Mouse (Mus musculus): ENCODE measurements at regions not wholly inside any gene's neighbourhood (a gene's known extent, or its start where the extent isn't known, plus 50 kb on each side); places are given as distances from the start of the nearest gene placed in this dataset.

DNA sequence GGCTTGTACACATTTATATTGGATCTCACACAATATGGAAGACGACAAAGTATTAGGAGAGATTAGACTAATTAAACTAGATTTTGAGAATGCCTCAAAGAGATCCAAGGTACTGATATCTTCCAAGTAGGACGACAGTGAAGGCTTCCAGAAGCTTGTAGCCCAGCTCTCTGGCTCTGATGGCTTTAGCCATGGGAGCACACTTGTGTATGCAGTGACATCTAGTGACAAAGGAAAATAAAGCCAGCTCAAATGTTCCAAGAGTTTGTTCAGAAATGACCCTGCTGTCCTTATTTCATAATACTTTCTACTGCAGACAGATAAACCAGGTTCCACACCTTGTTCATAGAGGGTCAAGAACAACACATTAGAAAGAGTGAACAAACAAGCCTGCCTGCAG is 524.0 kb upstream of the Btbd3 start:
- in situ Hi-C loops (cut with MboI; ENCODE audit: low sequenced_read_pairs in 2 of 2, unreplicated experiment in 2 of 2) = no loop called here
- Histone ChIP-seq H3K27ac (ENCODE audit: insufficient read depth, low read depth, low read length, poor library complexity, severe bottlenecking) (no peak overlapping the region), H3K36me3 (ENCODE audit: control insufficient read depth, insufficient read depth, low read length, poor library complexity, severe bottlenecking) (no peaks in the 10 kb centered on the region), H3K4me1 (ENCODE audit: control insufficient read depth in 2 of 2, insufficient read depth in 2 of 2, low read length in 2 of 2, poor library complexity in 1 of 2) (no peaks in the 10 kb centered on the region), H3K9ac (ENCODE audit: insufficient read depth, low read depth, low read length, poor library complexity, severe bottlenecking) (no peak overlapping the region), H3K4me3 (ENCODE audit: insufficient read depth in 1 of 2, low read depth in 1 of 2, low read length in 2 of 2, poor library complexity in 1 of 2, severe bottlenecking in 1 of 2) (no peak overlapping the region), H3K9me3 (ENCODE audit: control insufficient read depth, insufficient read depth, low read depth, low read length) (no peaks in the 10 kb centered on the region)
- TF ChIP-seq CHD2 (IDR thresholded peaks at IDR 0.05; ENCODE audit: low read depth, low read length) (no peak), MAFK (IDR thresholded peaks at IDR 0.05; ENCODE audit: insufficient read depth, low read depth, low read length) (no peak), ZC3H11A (IDR thresholded peaks at IDR 0.05; ENCODE audit: borderline replicate concordance, low read depth, low read length) (0 out of 2 replicates have a peak, but pooled peaks have one; percentile 9)
- DNase-seq (ENCODE audit: low read depth, low spot score) = no peak

GRCm38 (mm10) chr2:137730472-137730931 is 525.9 kb upstream of the Btbd3 start:
- Histone ChIP-seq H3K27ac (ENCODE audit: insufficient read depth, low read depth, low read length, poor library complexity, severe bottlenecking) (no peak overlapping the region), H3K36me3 (ENCODE audit: control insufficient read depth, insufficient read depth, low read length, poor library complexity, severe bottlenecking) (no peaks in the 10 kb centered on the region), H3K9me3 (ENCODE audit: control insufficient read depth, insufficient read depth, low read depth, low read length) (no peaks in the 10 kb centered on the region), H3K9ac (ENCODE audit: insufficient read depth, low read depth, low read length, poor library complexity, severe bottlenecking) (no peak overlapping the region), H3K4me3 (ENCODE audit: insufficient read depth in 1 of 2, low read depth in 1 of 2, low read length in 2 of 2, poor library complexity in 1 of 2, severe bottlenecking in 1 of 2) (no peak overlapping the region), H3K4me1 (ENCODE audit: control insufficient read depth in 2 of 2, insufficient read depth in 2 of 2, low read length in 2 of 2, poor library complexity in 1 of 2) (no peaks in the 10 kb centered on the region)
- DNase-seq (ENCODE audit: low read depth, low spot score) = no peak
- in situ Hi-C loops (cut with MboI; ENCODE audit: low sequenced_read_pairs in 2 of 2, unreplicated experiment in 2 of 2) = no loop called here
- TF ChIP-seq ZC3H11A (IDR thresholded peaks at IDR 0.05; ENCODE audit: borderline replicate concordance, low read depth, low read length) (no peak), MAFK (IDR thresholded peaks at IDR 0.05; ENCODE audit: insufficient read depth, low read depth, low read length) (no peak), ZNF384 (IDR thresholded peaks at IDR 0.05; ENCODE audit: low read depth, low read length) (no peak), CHD2 (IDR thresholded peaks at IDR 0.05; ENCODE audit: low read depth, low read length) (no peak), HCFC1 (IDR thresholded peaks at IDR 0.05; ENCODE audit: borderline replicate concordance, insufficient read depth, low read length) (no peak)

DNA sequence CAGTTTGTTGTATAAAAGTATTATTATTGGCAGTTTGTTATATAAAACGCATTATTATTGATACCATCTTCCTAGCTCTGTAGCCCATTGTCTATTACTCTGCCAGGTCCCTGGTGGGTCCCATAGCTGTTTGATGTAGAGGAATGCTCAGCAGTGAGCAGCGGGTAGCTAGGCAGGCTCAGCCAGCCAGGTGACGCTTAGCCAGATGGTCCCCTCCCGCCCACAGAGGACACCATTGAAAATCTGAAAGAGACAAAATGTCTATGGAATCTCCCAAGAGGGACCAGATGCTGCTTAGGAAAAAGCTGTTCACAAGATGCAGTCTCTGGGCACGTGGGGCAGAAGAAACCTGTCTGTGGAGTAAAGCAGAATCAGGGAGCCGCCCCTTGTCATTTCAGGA is 526.5 kb upstream of the Btbd3 start:
- Histone ChIP-seq H3K36me3 (ENCODE audit: control insufficient read depth, insufficient read depth, low read length, poor library complexity, severe bottlenecking) (no peaks in the 10 kb centered on the region), H3K4me3 (ENCODE audit: insufficient read depth in 1 of 2, low read depth in 1 of 2, low read length in 2 of 2, poor library complexity in 1 of 2, severe bottlenecking in 1 of 2) (no peak overlapping the region), H3K9me3 (ENCODE audit: control insufficient read depth, insufficient read depth, low read depth, low read length) (no peaks in the 10 kb centered on the region), H3K27ac (ENCODE audit: insufficient read depth, low read depth, low read length, poor library complexity, severe bottlenecking) (no peak overlapping the region), H3K9ac (ENCODE audit: insufficient read depth, low read depth, low read length, poor library complexity, severe bottlenecking) (no peak overlapping the region), H3K4me1 (ENCODE audit: control insufficient read depth in 2 of 2, insufficient read depth in 2 of 2, low read length in 2 of 2, poor library complexity in 1 of 2) (no peaks in the 10 kb centered on the region)
- in situ Hi-C loops (cut with MboI; ENCODE audit: low sequenced_read_pairs in 2 of 2, unreplicated experiment in 2 of 2) = no loop called here
- no peak for TF ChIP-seq ZC3H11A (IDR thresholded peaks at IDR 0.05; ENCODE audit: borderline replicate concordance, low read depth, low read length)
- TF ChIP-seq CHD2 (IDR thresholded peaks at IDR 0.05; ENCODE audit: low read depth, low read length) = no peak
- TF ChIP-seq MAFK (IDR thresholded peaks at IDR 0.05; ENCODE audit: insufficient read depth, low read depth, low read length) = no peak
- TF ChIP-seq HCFC1 (IDR thresholded peaks at IDR 0.05; ENCODE audit: borderline replicate concordance, insufficient read depth, low read length) = no peak
- no peak for TF ChIP-seq ZNF384 (IDR thresholded peaks at IDR 0.05; ENCODE audit: low read depth, low read length)
- no peak for DNase-seq (ENCODE audit: low read depth, low spot score)

- H3K4me1 ChIP-seq (ENCODE audit: control insufficient read depth in 2 of 2, insufficient read depth in 2 of 2, low read length in 2 of 2, poor library complexity in 1 of 2) = no peaks in the 10 kb centered on the region
- H3K36me3 ChIP-seq (ENCODE audit: control insufficient read depth, insufficient read depth, low read length, poor library complexity, severe bottlenecking) = no peaks in the 10 kb centered on the region
Observed at GRCm38 (mm10) chr2:137729207-137729606, 527.2 kb upstream of the Btbd3 start.

GRCm38 (mm10) chr2:137723651-137724050 is 532.7 kb upstream of the Btbd3 start:
- Histone ChIP-seq H3K4me1 (ENCODE audit: control insufficient read depth in 2 of 2, insufficient read depth in 2 of 2, low read length in 2 of 2, poor library complexity in 1 of 2) (no peaks in the 10 kb centered on the region), H3K9me3 (ENCODE audit: control insufficient read depth, insufficient read depth, low read depth, low read length) (no peaks in the 10 kb centered on the region), H3K27ac (ENCODE audit: insufficient read depth, low read depth, low read length, poor library complexity, severe bottlenecking) (no peak overlapping the region), H3K36me3 (ENCODE audit: control insufficient read depth, insufficient read depth, low read length, poor library complexity, severe bottlenecking) (no peaks in the 10 kb centered on the region), H3K9ac (ENCODE audit: insufficient read depth, low read depth, low read length, poor library complexity, severe bottlenecking) (no peak overlapping the region), H3K4me3 (ENCODE audit: insufficient read depth in 1 of 2, low read depth in 1 of 2, low read length in 2 of 2, poor library complexity in 1 of 2, severe bottlenecking in 1 of 2) (no peak overlapping the region)
- in situ Hi-C loops (cut with MboI; ENCODE audit: low sequenced_read_pairs in 2 of 2, unreplicated experiment in 2 of 2) = no loop called here
- no peak for DNase-seq (ENCODE audit: low read depth, low spot score)
- TF ChIP-seq MAFK (IDR thresholded peaks at IDR 0.05; ENCODE audit: insufficient read depth, low read depth, low read length) (no peak), ZC3H11A (IDR thresholded peaks at IDR 0.05; ENCODE audit: borderline replicate concordance, low read depth, low read length) (no peak), HCFC1 (IDR thresholded peaks at IDR 0.05; ENCODE audit: borderline replicate concordance, insufficient read depth, low read length) (no peak), ZNF384 (IDR thresholded peaks at IDR 0.05; ENCODE audit: low read depth, low read length) (no peak), CHD2 (IDR thresholded peaks at IDR 0.05; ENCODE audit: low read depth, low read length) (no peak)

More at GRCm38 (mm10) chr2:137729207-137729606, 527.2 kb upstream of the Btbd3 start:
- no peak for TF ChIP-seq ZNF384 (IDR thresholded peaks at IDR 0.05; ENCODE audit: low read depth, low read length)
- TF ChIP-seq CHD2 (IDR thresholded peaks at IDR 0.05; ENCODE audit: low read depth, low read length) = no peak
- no peak for TF ChIP-seq MAFK (IDR thresholded peaks at IDR 0.05; ENCODE audit: insufficient read depth, low read depth, low read length)
- TF ChIP-seq HCFC1 (IDR thresholded peaks at IDR 0.05; ENCODE audit: borderline replicate concordance, insufficient read depth, low read length) = no peak
- no peak for TF ChIP-seq ZC3H11A (IDR thresholded peaks at IDR 0.05; ENCODE audit: borderline replicate concordance, low read depth, low read length)
- DNase-seq (ENCODE audit: low read depth, low spot score) = no peak
- Histone ChIP-seq H3K27ac (ENCODE audit: insufficient read depth, low read depth, low read length, poor library complexity, severe bottlenecking) (no peak overlapping the region), H3K9me3 (ENCODE audit: control insufficient read depth, insufficient read depth, low read depth, low read length) (no peaks in the 10 kb centered on the region), H3K4me3 (ENCODE audit: insufficient read depth in 1 of 2, low read depth in 1 of 2, low read length in 2 of 2, poor library complexity in 1 of 2, severe bottlenecking in 1 of 2) (no peak overlapping the region), H3K9ac (ENCODE audit: insufficient read depth, low read depth, low read length, poor library complexity, severe bottlenecking) (no peak overlapping the region)
- in situ Hi-C loops (cut with MboI; ENCODE audit: low sequenced_read_pairs in 2 of 2, unreplicated experiment in 2 of 2) = no loop called here

Measured in ES-E14 (cell line).